Mouse (Mus musculus) embryo, embryonic 11 days (tissue): ENCODE measurements around the gene Acrv1.
"Not testable (repeated sequence)": the region's sequence is repeated elsewhere in the genome, so short reads cannot be mapped to it uniquely, and the experiment has no call there.

Source experiments
- DNase-seq: peaks from one replicate; pipeline ENCODE4 v3.0.0-alpha.2; 2015

Acrv1 gene

DNA sequence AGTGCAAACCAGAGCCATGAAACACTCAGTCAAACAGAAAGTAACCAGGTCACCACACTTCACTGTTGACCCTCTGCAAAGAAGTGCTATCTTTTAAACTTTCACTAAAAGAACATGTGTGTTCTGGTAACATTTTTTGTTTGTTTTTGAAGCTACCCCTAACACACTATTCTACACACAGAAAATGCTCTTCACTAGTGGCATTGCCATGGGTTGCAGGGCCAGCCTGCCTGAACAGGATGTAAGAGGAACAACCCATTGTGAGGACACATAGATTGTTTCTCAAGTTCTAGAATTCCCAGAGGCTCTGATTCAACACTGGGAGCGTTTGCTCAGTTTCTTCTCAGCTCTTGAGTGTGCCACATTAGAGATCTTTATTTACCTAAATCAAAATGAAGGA lies at the start of gene Acrv1:
Gene Acrv1 (plus strand): TSS at position 301 of the 400 bp plus-strand sequence.
- no peak for DNase-seq

DNA sequence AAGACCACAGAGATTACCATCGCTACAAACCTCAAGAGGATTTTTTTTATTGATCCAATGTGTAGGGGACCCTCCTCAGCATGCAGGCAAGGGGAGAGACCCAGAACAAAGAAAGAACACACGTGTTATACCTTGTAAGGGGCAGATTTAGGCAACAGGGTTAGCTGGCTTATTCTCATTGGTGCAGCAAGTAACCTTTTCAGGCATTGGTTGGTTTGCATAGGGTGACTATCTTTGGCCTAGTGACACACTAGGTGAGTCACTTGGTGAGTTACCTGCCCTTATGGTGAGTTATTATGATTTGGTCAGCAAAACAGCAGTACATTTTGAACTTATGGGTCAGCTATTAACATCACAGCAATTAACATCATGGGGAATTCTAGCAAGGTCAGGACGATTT lies 49.7 kb upstream of the Acrv1 start, which contains the start of gene A630095E13Rik:
Gene A630095E13Rik (minus strand): TSS at position 101 of the 400 bp plus-strand sequence.
- DNase-seq, result not testable (repeated sequence)

- no peak for DNase-seq
Measured at GRCm38 (mm10) chr9:36681424-36681823, 11.6 kb upstream of the Acrv1 start.

GRCm38 (mm10) chr9:36687329-36687728 lies 5.7 kb upstream of the Acrv1 start:
- DNase-seq, result peak; percentile 22

GRCm38 (mm10) chr9:36694276-36694675 lies 1.3 kb downstream of the Acrv1 start:
- DNase-seq, result no peak

DNA sequence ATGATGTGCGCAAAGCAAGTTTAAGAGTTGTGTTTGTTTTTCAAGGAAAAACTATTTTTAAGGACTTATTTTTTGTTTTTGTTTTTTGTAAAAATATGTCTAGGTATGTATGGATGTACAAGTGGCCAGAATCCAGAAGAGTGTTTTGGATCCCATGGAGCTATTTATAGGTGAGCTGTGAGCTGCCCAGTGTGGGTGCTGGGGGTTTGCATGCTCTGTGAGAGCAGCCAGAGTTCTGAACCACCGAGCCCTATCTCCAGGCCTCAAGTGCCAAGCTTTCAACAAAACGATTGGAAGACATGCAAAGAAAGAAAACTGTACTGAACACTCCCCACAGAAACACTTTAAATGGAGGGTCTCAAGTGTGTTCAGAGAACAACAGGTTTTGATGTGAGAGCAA lies 12.9 kb downstream of the Acrv1 start:
- DNase-seq, result no peak

GRCm38 (mm10) chr9:36707304-36707703 lies 14.3 kb downstream of the Acrv1 start:
- DNase-seq, result no peak

DNA sequence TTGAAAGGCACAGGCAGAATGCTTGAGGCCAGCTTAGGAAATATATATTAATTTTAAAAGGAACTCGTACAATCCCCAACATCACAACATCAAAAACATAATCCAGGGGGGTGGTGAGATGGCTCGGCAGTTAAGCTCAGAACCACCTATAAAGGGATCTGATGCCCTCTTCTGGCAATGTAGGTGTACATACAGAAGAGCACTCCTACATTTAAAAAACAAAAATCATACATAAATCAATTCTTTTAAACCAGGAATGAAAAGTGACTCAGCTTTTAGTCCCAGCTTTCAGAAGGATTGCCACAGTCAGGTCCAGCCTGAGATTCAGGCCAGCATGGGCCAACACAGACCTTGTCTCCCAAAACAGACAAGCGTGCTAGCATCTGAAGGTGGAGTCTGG lies 23.6 kb downstream of the Acrv1 start:
- DNase-seq, result peak; percentile 11

DNA sequence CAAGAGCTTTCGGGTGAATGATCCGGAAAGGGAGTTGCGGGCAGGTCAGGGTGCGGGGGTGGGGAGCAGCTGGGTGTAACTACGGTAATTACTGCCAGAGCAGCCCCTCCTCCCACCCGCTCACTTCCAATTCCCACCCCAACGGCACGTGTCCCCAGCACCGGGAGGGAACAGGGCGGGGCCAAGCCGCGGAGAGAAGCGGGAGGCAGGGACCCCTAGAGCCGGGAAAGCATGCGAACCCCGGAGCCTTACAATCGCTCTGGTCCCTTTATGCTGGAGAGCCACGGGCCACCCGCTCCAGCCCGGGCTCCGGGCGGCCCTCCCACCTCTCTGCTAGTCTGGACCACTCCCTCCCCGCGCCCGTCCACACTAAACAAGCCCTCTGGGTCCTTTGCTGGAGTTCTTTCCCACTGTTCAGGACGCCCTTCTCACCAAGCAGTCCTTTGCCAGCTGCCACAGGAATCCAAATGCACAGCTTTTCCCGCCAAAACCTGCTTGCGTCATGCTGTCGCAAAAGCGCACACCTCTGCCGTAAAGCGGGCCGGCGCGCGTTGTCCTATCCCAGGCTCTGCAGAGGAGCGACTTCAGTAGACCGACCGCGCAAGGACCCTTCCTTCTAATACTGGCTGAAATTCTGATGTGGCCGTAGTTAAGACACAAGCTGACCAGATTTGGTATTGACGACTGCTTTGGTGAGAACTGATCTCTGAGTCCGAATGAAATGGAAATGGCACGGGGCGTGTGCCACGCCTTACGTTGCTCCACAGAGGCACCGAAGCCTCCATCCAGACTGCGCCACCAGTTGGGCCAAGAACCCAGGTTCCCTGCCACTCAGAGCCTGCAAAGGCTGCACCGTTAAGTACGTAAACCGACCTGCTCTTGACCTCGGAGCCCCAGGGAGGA lies 33.4 kb downstream of the Acrv1 start:
- peak; percentile 96 for DNase-seq

GRCm38 (mm10) chr9:36727034-36727755 lies 34.2 kb downstream of the Acrv1 start, which contains the start of gene Chek1:
Gene Chek1 (minus strand): TSS chr9:36727065.
- peak; percentile 2 for DNase-seq
